Mouse (Mus musculus) neural tube, embryonic 15.5 days (tissue): ENCODE measurements around the gene Pou3f3. TPM values are rescaled to one million over a fixed set of nuclear protein-coding genes. Genes with fewer than 3 reads are reported as not detected.

Experiments
- ATAC-seq: fragments of 200-750 bp; cut with Nextera tagmentation; 2 replicates; pipeline ENCODE4 v1.8.0; 2017; ENCODE audit warnings: mild to moderate bottlenecking, moderate TSS enrichment, moderate library complexity; ENCODE audit not compliant: low FRiP score
- H3K27ac ChIP-seq: fragments of 300-500 bp; sonication (generic); replicated peaks from 2 replicates; pipeline ENCODE4 v1.5.1; 2015; ENCODE audit warnings: mild to moderate bottlenecking, inconsistent platforms
- H3K27me3 ChIP-seq: fragments of 300-500 bp; sonication (generic); replicated peaks from 2 replicates; pipeline ENCODE4 v1.6.1; 2015; ENCODE audit warnings: inconsistent platforms
- H3K36me3 ChIP-seq: fragments of 300-500 bp; sonication (generic); 2 replicates; pipeline ENCODE4 v1.6.1; 2015; ENCODE audit warnings: inconsistent platforms
- H3K4me1 ChIP-seq: fragments of 300-500 bp; sonication (generic); 2 replicates; pipeline ENCODE4 v1.6.1; 2015; ENCODE audit warnings: inconsistent platforms
- H3K4me2 ChIP-seq: fragments of 300-500 bp; sonication (generic); 2 replicates; pipeline ENCODE4 v1.6.1; 2015; ENCODE audit warnings: inconsistent platforms, mild to moderate bottlenecking, moderate library complexity
- H3K4me3 ChIP-seq: fragments of 300-500 bp; sonication (generic); replicated peaks from 2 replicates; pipeline ENCODE4 v1.5.1; 2015; ENCODE audit warnings: mild to moderate bottlenecking, inconsistent platforms
- H3K9ac ChIP-seq: fragments of 300-500 bp; sonication (generic); replicated peaks from 2 replicates; pipeline ENCODE4 v1.6.1; 2015; ENCODE audit warnings: mild to moderate bottlenecking, inconsistent platforms
- H3K9me3 ChIP-seq: fragments of 300-500 bp; sonication (generic); replicated peaks from 2 replicates; pipeline ENCODE4 v1.6.1; 2016; ENCODE audit warnings: inconsistent platforms
- WGBS: fragments of 180-500 bp; shearing (Covaris S2); methylation state at CpG from one replicate; pipeline ENCODE4 v1.1.7; 2015; ENCODE audit warnings: mixed read lengths; 5-methylcytosine and 5-hydroxymethylcytosine counted together
- polyA plus RNA-seq: library from polyadenylated mRNA; unstranded; fragments of >200 nt; fragmentation: Nextera tagmentation; extraction: Ambion mirVana; gene quantifications from 2 replicates; pipeline ENCODE4 v1.2.1, GENCODE M21; 2015

Gene Pou3f3
- polyA plus RNA-seq, 1 experiment from 2014 or later, result 9.5 TPM

GRCm38 (mm10) chr1:42696371-42697031 is 933 bp downstream of the Pou3f3 start:
- Histone ChIP-seq H3K4me2 (peak overlapping the region; percentile 78), H3K36me3 (no peaks in the 10 kb centered on the region), H3K4me1 (peaks cover 39% of the 10 kb centered on the region), H3K27me3 (no peaks in the 10 kb centered on the region), H3K27ac (peak overlapping the region; percentile 90), H3K9ac (peak overlapping the region; percentile 74), H3K9me3 (no peaks in the 10 kb centered on the region), H3K4me3 (peak overlapping the region; percentile 66)
- under 1% methylated on average over 46 of the region's 62 CpGs for WGBS
- ATAC-seq, result no peak

- no peaks in the 10 kb centered on the region for H3K9me3 ChIP-seq
- H3K27ac ChIP-seq, result peak overlapping the region; percentile 90
- H3K36me3 ChIP-seq, result no peaks in the 10 kb centered on the region
- H3K27me3 ChIP-seq, result no peaks in the 10 kb centered on the region
- 0% methylated on average over 36 of the region's 58 CpGs for WGBS
- peaks cover 38% of the 10 kb centered on the region for H3K4me1 ChIP-seq
- ATAC-seq, result no peak
- H3K4me3 ChIP-seq, result peak overlapping the region; percentile 66
- H3K9ac ChIP-seq, result peak overlapping the region; percentile 74
- peak overlapping the region; percentile 78 for H3K4me2 ChIP-seq
Measured at GRCm38 (mm10) chr1:42697321-42697755, 1.8 kb downstream of the Pou3f3 start.

DNA sequence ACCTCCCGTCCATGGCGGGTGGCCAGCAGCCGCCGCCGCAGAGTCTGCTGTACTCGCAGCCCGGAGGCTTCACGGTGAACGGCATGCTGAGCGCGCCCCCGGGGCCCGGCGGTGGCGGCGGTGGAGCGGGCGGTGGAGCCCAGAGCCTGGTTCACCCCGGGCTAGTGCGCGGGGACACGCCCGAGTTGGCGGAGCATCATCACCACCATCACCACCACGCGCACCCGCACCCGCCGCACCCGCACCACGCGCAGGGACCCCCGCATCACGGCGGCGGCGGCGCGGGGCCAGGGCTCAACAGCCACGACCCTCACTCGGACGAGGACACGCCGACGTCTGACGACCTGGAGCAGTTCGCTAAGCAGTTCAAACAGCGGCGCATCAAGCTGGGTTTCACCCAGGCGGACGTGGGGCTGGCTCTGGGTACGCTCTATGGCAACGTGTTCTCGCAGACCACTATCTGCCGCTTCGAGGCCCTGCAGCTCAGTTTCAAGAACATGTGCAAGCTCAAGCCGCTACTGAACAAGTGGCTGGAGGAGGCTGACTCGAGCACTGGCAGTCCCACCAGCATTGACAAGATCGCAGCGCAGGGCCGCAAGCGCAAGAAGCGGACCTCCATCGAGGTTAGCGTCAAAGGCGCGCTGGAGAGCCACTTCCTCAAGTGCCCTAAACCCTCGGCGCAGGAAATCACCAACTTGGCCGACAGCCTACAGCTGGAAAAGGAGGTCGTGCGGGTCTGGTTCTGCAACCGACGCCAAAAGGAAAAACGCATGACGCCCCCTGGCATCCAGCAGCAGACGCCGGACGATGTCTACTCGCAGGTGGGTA is 2.4 kb downstream of the Pou3f3 start:
- Histone ChIP-seq H3K36me3 (no peaks in the 10 kb centered on the region), H3K9me3 (no peaks in the 10 kb centered on the region), H3K4me1 (peaks cover 40% of the 10 kb centered on the region), H3K27me3 (no peaks in the 10 kb centered on the region), H3K9ac (peak overlapping the region; percentile 74), H3K4me3 (peak overlapping the region; percentile 66), H3K27ac (peak overlapping the region; percentile 90), H3K4me2 (peak overlapping the region; percentile 78)
- ATAC-seq, result no peak
- WGBS, result under 1% methylated on average over 77 of the region's 80 CpGs

- peak overlapping the region; percentile 90 for H3K27ac ChIP-seq
- H3K27me3 ChIP-seq, result 0 out of 2 replicates have a peak, but pooled peaks cover 4% of the 10 kb centered on the region
- H3K4me1 ChIP-seq, result peaks cover 42% of the 10 kb centered on the region
- H3K9ac ChIP-seq, result peak overlapping the region; percentile 74
- H3K36me3 ChIP-seq, result no peaks in the 10 kb centered on the region
- no peaks in the 10 kb centered on the region for H3K9me3 ChIP-seq
- ATAC-seq, result no peak
- H3K4me3 ChIP-seq, result peak overlapping the region; percentile 66
- under 1% methylated on average over 44 of the region's 57 CpGs for WGBS
- peak overlapping the region; percentile 78 for H3K4me2 ChIP-seq
Measured at GRCm38 (mm10) chr1:42698584-42699333, 3.2 kb downstream of the Pou3f3 start.

DNA sequence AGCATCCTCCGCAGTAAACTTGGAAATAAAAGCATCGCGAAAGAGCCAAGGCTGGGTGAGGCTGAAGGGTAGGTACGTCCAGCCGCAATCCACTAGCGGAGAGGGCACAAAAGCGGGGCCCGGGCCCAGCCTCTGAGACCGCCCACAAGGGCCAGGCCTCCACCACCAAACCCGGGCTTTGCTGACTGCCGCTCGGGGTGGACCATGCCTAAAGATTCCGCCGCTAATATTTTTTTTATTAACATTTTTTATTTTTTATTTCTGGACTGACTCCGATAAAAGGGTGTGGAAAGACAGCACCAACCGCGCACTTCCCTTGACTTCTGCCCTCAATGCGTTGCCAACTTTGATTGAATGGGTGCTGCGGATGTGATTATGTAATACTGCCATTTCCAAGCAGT is 3.9 kb downstream of the Pou3f3 start:
- H3K9me3 ChIP-seq, result no peaks in the 10 kb centered on the region
- H3K4me2 ChIP-seq, result peak overlapping the region; percentile 78
- ATAC-seq, result no peak
- 0 out of 2 replicates have a peak, but pooled peaks cover 4% of the 10 kb centered on the region for H3K27me3 ChIP-seq
- H3K9ac ChIP-seq, result peak overlapping the region; percentile 74
- peak overlapping the region; percentile 66 for H3K4me3 ChIP-seq
- peak overlapping the region; percentile 90 for H3K27ac ChIP-seq
- peaks cover 48% of the 10 kb centered on the region for H3K4me1 ChIP-seq
- H3K36me3 ChIP-seq, result no peaks in the 10 kb centered on the region
- 1% methylated on average over 19 of the region's 19 CpGs for WGBS

- WGBS, result 15% methylated on average over 3 of the region's 3 CpGs
- peaks cover 7% of the 10 kb centered on the region; the same call in 1 of the 2 replicates for H3K27me3 ChIP-seq
- peak overlapping the region; percentile 54 for H3K4me2 ChIP-seq
- H3K4me3 ChIP-seq, result peak overlapping the region; percentile 38
- H3K27ac ChIP-seq, result 0 out of 2 replicates have a peak overlapping the region, but pooled peaks have one; percentile 30
- H3K36me3 ChIP-seq, result no peaks in the 10 kb centered on the region
- peak overlapping the region; percentile 46 for H3K9ac ChIP-seq
- no peak for ATAC-seq
- H3K9me3 ChIP-seq, result no peaks in the 10 kb centered on the region
- peaks cover 53% of the 10 kb centered on the region for H3K4me1 ChIP-seq
Measured at GRCm38 (mm10) chr1:42700171-42700570, 4.6 kb downstream of the Pou3f3 start.

GRCm38 (mm10) chr1:42700815-42701214 is 5.2 kb downstream of the Pou3f3 start:
- H3K9ac ChIP-seq, result peak overlapping the region; percentile 45
- H3K4me1 ChIP-seq, result peaks cover 59% of the 10 kb centered on the region
- H3K27me3 ChIP-seq, result peaks cover 9% of the 10 kb centered on the region; the same call in 1 of the 2 replicates
- 19% methylated on average over 1 of the region's 1 CpGs for WGBS
- H3K36me3 ChIP-seq, result no peaks in the 10 kb centered on the region
- H3K27ac ChIP-seq, result no peak overlapping the region; the same call in 1 of the 2 replicates
- H3K4me2 ChIP-seq, result peak overlapping the region; percentile 54
- H3K4me3 ChIP-seq, result peak overlapping the region; percentile 36
- H3K9me3 ChIP-seq, result no peaks in the 10 kb centered on the region
- no peak for ATAC-seq

DNA sequence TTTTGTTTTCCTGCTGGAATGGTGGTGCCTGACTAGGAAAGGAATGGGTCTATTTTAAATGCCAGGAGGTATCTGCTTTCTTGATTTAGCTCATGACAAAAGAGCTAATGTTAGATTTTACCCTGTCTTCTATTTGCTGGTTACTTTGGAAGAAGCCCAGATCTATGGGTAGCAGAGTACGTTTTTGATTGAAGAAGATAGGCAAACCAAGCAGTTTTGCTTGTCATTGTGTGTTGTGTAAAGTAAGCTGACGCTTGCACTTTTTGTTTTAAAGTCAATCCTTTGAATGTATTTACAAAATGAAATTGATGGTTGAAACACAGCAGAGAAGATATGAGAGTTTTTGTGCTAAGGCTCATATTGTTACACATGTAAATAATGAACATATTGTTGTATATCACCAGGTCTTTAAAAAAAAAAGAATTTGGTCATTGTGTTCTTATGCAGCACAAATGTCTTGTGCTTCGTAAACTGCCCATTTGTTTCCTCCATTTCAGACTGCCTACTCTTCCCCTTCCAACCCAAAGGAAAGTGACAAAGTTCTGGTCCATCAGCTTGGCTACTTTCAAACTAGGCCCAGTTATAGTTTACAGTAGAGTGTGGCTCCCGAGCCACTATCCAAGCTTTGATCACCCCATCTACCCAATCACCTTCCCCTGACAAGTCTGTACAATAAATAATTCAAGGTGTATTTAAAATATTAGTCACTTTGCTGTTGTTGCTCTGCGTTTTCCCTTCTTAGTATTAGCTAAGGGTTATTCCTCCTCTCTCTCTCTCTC is 6.5 kb downstream of the Pou3f3 start:
- Histone ChIP-seq H3K4me3 (peak overlapping the region; percentile 36), H3K27me3 (peaks cover 14% of the 10 kb centered on the region; the same call in 1 of the 2 replicates), H3K36me3 (no peaks in the 10 kb centered on the region), H3K4me2 (peak overlapping the region; percentile 54), H3K9me3 (no peaks in the 10 kb centered on the region), H3K27ac (no peak overlapping the region), H3K9ac (no peak overlapping the region), H3K4me1 (peaks cover 53% of the 10 kb centered on the region)
- no peak for ATAC-seq
- WGBS, result 18% methylated on average over 5 of the region's 5 CpGs

DNA sequence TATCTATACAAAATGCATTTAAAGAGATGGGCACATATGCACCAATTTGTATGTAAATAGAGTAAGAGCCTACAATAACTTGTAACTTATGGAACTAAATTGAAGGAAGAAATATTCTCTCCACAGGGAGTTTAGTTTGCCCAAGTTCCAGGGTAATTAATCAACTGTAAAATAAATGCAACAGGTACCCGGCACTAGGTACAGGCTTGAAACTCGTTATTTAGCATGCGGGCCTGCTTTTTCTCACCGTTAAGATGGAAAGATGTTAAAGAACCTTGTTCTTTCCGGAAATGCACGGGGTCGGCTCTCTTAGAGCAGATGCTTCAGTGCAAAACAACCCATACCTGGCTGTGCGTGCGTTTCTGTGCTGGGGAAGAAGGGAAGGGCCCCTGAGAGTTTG is 7.4 kb downstream of the Pou3f3 start:
- H3K27ac ChIP-seq, result peak overlapping the region; percentile 65; the same call in 1 of the 2 replicates
- H3K9me3 ChIP-seq, result no peaks in the 10 kb centered on the region
- ATAC-seq, result no peak
- peak overlapping the region; percentile 28 for H3K9ac ChIP-seq
- H3K27me3 ChIP-seq, result peaks cover 14% of the 10 kb centered on the region; the same call in 1 of the 2 replicates
- WGBS, result 10% methylated on average over 9 of the region's 9 CpGs
- H3K4me3 ChIP-seq, result peak overlapping the region; percentile 27
- H3K4me1 ChIP-seq, result peaks cover 59% of the 10 kb centered on the region
- H3K4me2 ChIP-seq, result peak overlapping the region; percentile 47
- no peaks in the 10 kb centered on the region for H3K36me3 ChIP-seq

GRCm38 (mm10) chr1:42703424-42703823 is 7.9 kb downstream of the Pou3f3 start:
- H3K27me3 ChIP-seq, result peaks cover 14% of the 10 kb centered on the region; the same call in 1 of the 2 replicates
- peak overlapping the region; percentile 65 for H3K27ac ChIP-seq
- H3K4me1 ChIP-seq, result peaks cover 57% of the 10 kb centered on the region
- no peaks in the 10 kb centered on the region for H3K36me3 ChIP-seq
- peak overlapping the region; percentile 28; the same call in 1 of the 2 replicates for H3K9ac ChIP-seq
- H3K9me3 ChIP-seq, result no peaks in the 10 kb centered on the region
- WGBS, result 11% methylated on average over 7 of the region's 7 CpGs
- H3K4me2 ChIP-seq, result peak overlapping the region; percentile 47
- peak; percentile 7; the same call in 1 of the 2 replicates for ATAC-seq
- H3K4me3 ChIP-seq, result peak overlapping the region; percentile 27
